Mouse (Mus musculus) kidney, adult 2 months (tissue): ENCODE measurements around the gene Tmem56.

Experiments used
- CTCF ChIP-seq: fragments of 200-500 bp; conservative IDR thresholded peaks from 2 replicates; pipeline ENCODE4 v1.5.1; 2011; ENCODE audit warnings: low read depth, mild to moderate bottlenecking, control low read depth, low read length, moderate library complexity, mixed read lengths; ENCODE audit not compliant: insufficient read depth, insufficient read length
- POLR2A ChIP-seq: fragments of 200-500 bp; IDR thresholded peaks from one replicate; pipeline ENCODE4 v1.6.1; 2011; ENCODE audit warnings: low read depth, low read length, control low read depth

DNA sequence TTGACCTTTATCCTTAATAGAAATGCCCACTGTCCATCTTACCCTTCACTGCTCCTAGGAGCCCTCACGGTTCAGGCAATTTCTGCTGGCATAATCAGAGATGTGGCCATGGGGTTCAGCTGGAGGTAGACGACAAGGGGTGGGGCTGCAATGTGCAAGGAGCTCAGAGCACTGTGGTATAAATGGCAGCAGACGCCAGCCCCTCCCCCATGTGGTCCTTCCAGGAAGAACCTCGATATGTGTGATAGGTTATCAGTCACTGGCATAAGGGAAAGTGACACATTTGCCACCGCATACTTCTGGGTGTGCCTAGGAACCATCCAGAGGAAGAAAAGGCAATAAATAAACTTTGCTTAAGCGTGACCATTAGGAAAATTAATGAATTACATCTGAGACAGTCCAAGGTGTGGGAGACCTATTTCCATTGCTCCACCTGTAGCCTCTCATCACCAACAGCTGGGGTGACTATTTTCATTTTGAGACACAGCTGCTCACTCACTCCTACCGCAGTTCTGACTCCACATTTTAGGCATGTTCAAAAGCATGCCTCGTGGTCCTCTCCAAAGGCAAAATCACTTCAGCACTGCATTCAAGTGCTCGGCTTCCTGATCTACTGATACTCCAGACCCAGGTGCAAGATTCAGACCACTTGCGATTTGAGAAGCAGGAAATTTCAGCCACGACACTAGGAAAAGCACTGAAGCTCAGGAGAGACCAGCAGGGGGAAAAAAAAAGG, 81.7 kb downstream of the Tmem56 start:
- TF ChIP-seq CTCF (no peak), POLR2A (no peak)
